Mouse (Mus musculus) midbrain, embryonic 14.5 days (tissue): ENCODE data around the gene Gm10491. TPM values are rescaled to one million over a fixed set of nuclear protein-coding genes. Genes with fewer than 3 reads are reported as not detected.

Experiments
- ATAC-seq: fragments of 200-750 bp; cut with Nextera tagmentation; 2 replicates; pipeline ENCODE4 v1.8.0; 2017; ENCODE audit warnings: moderate number of reproducible peaks, moderate library complexity; ENCODE audit not compliant: low FRiP score, low TSS enrichment
- DNase-seq: peaks from one replicate; pipeline ENCODE4 v3.0.0-alpha.2; 2015
- H3K27ac ChIP-seq: fragments of 300-500 bp; sonication (generic); replicated peaks from 2 replicates; pipeline ENCODE4 v1.5.1; 2014; ENCODE audit warnings: mild to moderate bottlenecking, low read depth, low read length, moderate library complexity
- H3K27me3 ChIP-seq: fragments of 300-500 bp; sonication (generic); 2 replicates; pipeline ENCODE4 v1.6.1; 2014; ENCODE audit warnings: low read length, control low read depth, mixed read lengths; ENCODE audit not compliant: control insufficient read depth, insufficient read depth
- H3K36me3 ChIP-seq: fragments of 300-500 bp; sonication (generic); 2 replicates; pipeline ENCODE4 v1.6.1; 2014; ENCODE audit warnings: low read length, control low read depth; ENCODE audit not compliant: control insufficient read depth, insufficient read depth
- H3K4me1 ChIP-seq: fragments of 300-500 bp; sonication (generic); 2 replicates; pipeline ENCODE4 v1.6.1; 2014; ENCODE audit warnings: mild to moderate bottlenecking, antibody characterized with exemption, low read length, control low read depth; ENCODE audit not compliant: control insufficient read depth, insufficient read depth
- H3K4me2 ChIP-seq: fragments of 300-500 bp; sonication (generic); 2 replicates; pipeline ENCODE4 v1.6.1; 2014; ENCODE audit warnings: mild to moderate bottlenecking, low read length, moderate library complexity
- H3K4me3 ChIP-seq: fragments of 300-500 bp; sonication (generic); replicated peaks from 2 replicates; pipeline ENCODE4 v1.5.1; 2014; ENCODE audit warnings: low read depth, low read length
- H3K9ac ChIP-seq: fragments of 300-500 bp; sonication (generic); replicated peaks from 2 replicates; pipeline ENCODE4 v1.6.1; 2014; ENCODE audit warnings: mild to moderate bottlenecking, low read length, moderate library complexity
- H3K9me3 ChIP-seq: fragments of 300-500 bp; sonication (generic); 2 replicates; pipeline ENCODE4 v1.6.1; 2016; ENCODE audit warnings: low read length, control low read depth, mixed read lengths; ENCODE audit not compliant: control insufficient read depth
- WGBS: fragments of 180-500 bp; shearing (Covaris S2); extraction: QIAGEN DNeasy Blood & Tissue Kit; methylation state at CpG from one replicate; pipeline ENCODE4 v1.1.7; 2014; 5-methylcytosine and 5-hydroxymethylcytosine counted together
- polyA plus RNA-seq: library from polyadenylated mRNA; unstranded; fragments of >200 nt; fragmentation: Nextera tagmentation; extraction: Ambion mirVana; gene quantifications from 2 replicates; pipeline ENCODE4 v1.2.1, GENCODE M21; 2014

The Gm10491 gene
- polyA plus RNA-seq, 1 experiment from 2014 or later: not detected

- Histone ChIP-seq H3K4me1 (0 out of 2 replicates have a peak, but pooled peaks cover 4% of the 10 kb centered on the region), H3K4me3 (no peak overlapping the region), H3K9me3 (no peaks in the 10 kb centered on the region), H3K27ac (no peak overlapping the region), H3K27me3 (no peaks in the 10 kb centered on the region), H3K4me2 (no peak overlapping the region), H3K9ac (no peak overlapping the region), H3K36me3 (peaks cover 14% of the 10 kb centered on the region; the same call in 1 of the 2 replicates)
- DNase-seq: no peak
- WGBS: 94% methylated on average over 5 of the region's 5 CpGs
- no peak for ATAC-seq
These were observed 3.2 kb downstream of the Gm10491 start for GRCm38 (mm10) chrX:7904441-7904840.

GRCm38 (mm10) chrX:7898880-7899874, 8.5 kb downstream of the Gm10491 start, which contains the start of the genes Pqbp1 and Timm17b:
Gene Pqbp1 (minus strand): TSS chrX:7899269.
Gene Timm17b (plus strand): TSS chrX:7899357.
- Histone ChIP-seq H3K4me1 (0 out of 2 replicates have a peak, but pooled peaks cover 4% of the 10 kb centered on the region), H3K4me3 (peak within 1 kb of the TSS; percentile 53), H3K4me2 (peak within 1 kb of the TSS; percentile 54), H3K36me3 (peaks cover 25% of the 10 kb centered on the region), H3K9ac (peak within 1 kb of the TSS; percentile 60), H3K27me3 (no peaks in the 10 kb centered on the region), H3K9me3 (no peaks in the 10 kb centered on the region), H3K27ac (peak within 1 kb of the TSS; percentile 88)
- DNase-seq (peak; percentile 93), ATAC-seq (peak; percentile 98)
- WGBS: 18% methylated on average over 62 of the region's 62 CpGs

- Histone ChIP-seq H3K9ac (peak overlapping the region; percentile 60), H3K4me3 (peak overlapping the region; percentile 53), H3K4me2 (peak overlapping the region; percentile 54), H3K9me3 (no peaks in the 10 kb centered on the region), H3K4me1 (0 out of 2 replicates have a peak, but pooled peaks cover 4% of the 10 kb centered on the region), H3K36me3 (peaks cover 25% of the 10 kb centered on the region), H3K27me3 (no peaks in the 10 kb centered on the region), H3K27ac (peak overlapping the region; percentile 88)
- WGBS: 33% methylated on average over 13 of the region's 13 CpGs
- no peak for DNase-seq
- ATAC-seq: no peak
These were observed 9.4 kb downstream of the Gm10491 start for GRCm38 (mm10) chrX:7898211-7898610.

GRCm38 (mm10) chrX:7883841-7884567, 23.6 kb downstream of the Gm10491 start, which contains the start of gene Slc35a2:
Gene Slc35a2 (plus strand): TSS chrX:7884028.
- peak within 1 kb of the TSS; percentile 48 for H3K4me3 ChIP-seq
- peak within 1 kb of the TSS; percentile 57; the same call in 1 of the 2 replicates for H3K9ac ChIP-seq
- WGBS: 19% methylated on average over 49 of the region's 49 CpGs

GRCm38 (mm10) chrX:7879819-7880218, 27.8 kb downstream of the Gm10491 start:
- 0 out of 2 replicates have a peak, but pooled peaks cover 2% of the 10 kb centered on the region for H3K36me3 ChIP-seq
- ATAC-seq (peak; percentile 41), DNase-seq (peak; percentile 86)
- no peaks in the 10 kb centered on the region for H3K9me3 ChIP-seq
- peak overlapping the region; percentile 50 for H3K4me3 ChIP-seq
- H3K27me3 ChIP-seq: no peaks in the 10 kb centered on the region
- no peak overlapping the region for H3K9ac ChIP-seq
- peak overlapping the region; percentile 79 for H3K4me2 ChIP-seq
- H3K4me1 ChIP-seq: no peaks in the 10 kb centered on the region; the same call in 1 of the 2 replicates
- no peak overlapping the region for H3K27ac ChIP-seq
- WGBS: 20% methylated on average over 11 of the region's 11 CpGs

More at GRCm38 (mm10) chrX:7883841-7884567, 23.6 kb downstream of the Gm10491 start, which contains the start of gene Slc35a2:
- Histone ChIP-seq H3K27me3 (no peaks in the 10 kb centered on the region), H3K27ac (peak within 1 kb of the TSS; percentile 89), H3K4me1 (no peaks in the 10 kb centered on the region; the same call in 1 of the 2 replicates), H3K36me3 (no peaks in the 10 kb centered on the region), H3K9me3 (no peaks in the 10 kb centered on the region), H3K4me2 (peak within 1 kb of the TSS; percentile 57)
- DNase-seq (peak; percentile 85), ATAC-seq (peak; percentile 83)

GRCm38 (mm10) chrX:7878495-7878894, 29.1 kb downstream of the Gm10491 start:
- no peaks in the 10 kb centered on the region for H3K9me3 ChIP-seq
- no peaks in the 10 kb centered on the region for H3K27me3 ChIP-seq
- peak overlapping the region; percentile 50 for H3K4me3 ChIP-seq
- no peak for DNase-seq
- 0 out of 2 replicates have a peak, but pooled peaks cover 7% of the 10 kb centered on the region for H3K36me3 ChIP-seq
- peak overlapping the region; percentile 59 for H3K9ac ChIP-seq
- peak; percentile 15; the same call in 1 of the 2 replicates for ATAC-seq
- no peaks in the 10 kb centered on the region; the same call in 1 of the 2 replicates for H3K4me1 ChIP-seq
- peak overlapping the region; percentile 60; the same call in 1 of the 2 replicates for H3K27ac ChIP-seq
- peak overlapping the region; percentile 79 for H3K4me2 ChIP-seq
- 27% methylated on average over 21 of the region's 21 CpGs for WGBS

GRCm38 (mm10) chrX:7878007-7878419, 29.6 kb downstream of the Gm10491 start, which contains the start of gene Pim2:
Gene Pim2 (plus strand): TSS chrX:7878262.
- Histone ChIP-seq H3K36me3 (0 out of 2 replicates have a peak, but pooled peaks cover 7% of the 10 kb centered on the region), H3K27ac (peak within 1 kb of the TSS; percentile 60; the same call in 1 of the 2 replicates), H3K27me3 (no peaks in the 10 kb centered on the region), H3K9ac (peak within 1 kb of the TSS; percentile 59), H3K4me1 (no peaks in the 10 kb centered on the region; the same call in 1 of the 2 replicates), H3K4me3 (peak within 1 kb of the TSS; percentile 50), H3K9me3 (no peaks in the 10 kb centered on the region), H3K4me2 (peak within 1 kb of the TSS; percentile 79)
- ATAC-seq (peak; percentile 90), DNase-seq (peak; percentile 89)
- 23% methylated on average over 38 of the region's 38 CpGs for WGBS

GRCm38 (mm10) chrX:7869826-7870225, 37.8 kb downstream of the Gm10491 start:
- H3K27ac ChIP-seq: no peak overlapping the region
- no peak overlapping the region for H3K9ac ChIP-seq
- 17% methylated on average over 3 of the region's 3 CpGs for WGBS
- no peak overlapping the region for H3K4me3 ChIP-seq
- no peaks in the 10 kb centered on the region for H3K27me3 ChIP-seq
- H3K4me2 ChIP-seq: no peak overlapping the region
- ATAC-seq (no peak), DNase-seq (peak; percentile 31)
- H3K36me3 ChIP-seq: peaks cover 21% of the 10 kb centered on the region; the same call in 1 of the 2 replicates
- no peaks in the 10 kb centered on the region for H3K9me3 ChIP-seq
- H3K4me1 ChIP-seq: no peaks in the 10 kb centered on the region
